Mouse (Mus musculus) telencephalon, adult 2 months (tissue): ENCODE data around the gene Rnf180.
"Not testable (repeated sequence)": the region's sequence is repeated elsewhere in the genome, so short reads cannot be mapped to it uniquely, and the experiment has no call there.

Experiments
- DNase-seq: peaks from one replicate; pipeline ENCODE4 v3.0.0-alpha.2; 2011; ENCODE audit warnings: low read depth, low spot score

Gene Rnf180

GRCm38 (mm10) chr13:105294715-105295114 lies at the start of gene Rnf180:
TSS of gene Rnf180 (minus strand) at chr13:105294815.
- DNase-seq, result no peak

- DNase-seq, result no peak
Observed at GRCm38 (mm10) chr13:105331199-105331968, 36.8 kb upstream of the Rnf180 start.

GRCm38 (mm10) chr13:105326946-105327345 lies 32.3 kb upstream of the Rnf180 start:
- DNase-seq, result no peak

GRCm38 (mm10) chr13:105316926-105317325 lies 22.3 kb upstream of the Rnf180 start:
- no peak for DNase-seq

- no peak for DNase-seq
Observed at GRCm38 (mm10) chr13:105316009-105316408, 21.4 kb upstream of the Rnf180 start.

GRCm38 (mm10) chr13:105312763-105313162 lies 18.1 kb upstream of the Rnf180 start:
- DNase-seq, result no peak

- not testable (repeated sequence) for DNase-seq
Observed at GRCm38 (mm10) chr13:105310562-105310961, 15.9 kb upstream of the Rnf180 start.

GRCm38 (mm10) chr13:105305513-105305912 lies 10.9 kb upstream of the Rnf180 start:
- DNase-seq, result no peak

GRCm38 (mm10) chr13:105304054-105304453 lies 9.4 kb upstream of the Rnf180 start:
- DNase-seq, result no peak

- no peak for DNase-seq
Observed at GRCm38 (mm10) chr13:105300009-105300346, 5.4 kb upstream of the Rnf180 start.

GRCm38 (mm10) chr13:105299162-105300008 lies 4.8 kb upstream of the Rnf180 start:
- DNase-seq, result no peak

- DNase-seq, result no peak
Observed at GRCm38 (mm10) chr13:105293781-105294667, 591 bp downstream of the Rnf180 start.

- DNase-seq, result no peak
Observed at GRCm38 (mm10) chr13:105291816-105292215, 2.8 kb downstream of the Rnf180 start.

- no peak for DNase-seq
Observed at GRCm38 (mm10) chr13:105290594-105290993, 4.0 kb downstream of the Rnf180 start.

- no peak for DNase-seq
Observed at GRCm38 (mm10) chr13:105290021-105290420, 4.6 kb downstream of the Rnf180 start.

GRCm38 (mm10) chr13:105279397-105280018 lies 15.1 kb downstream of the Rnf180 start:
- no peak for DNase-seq

- DNase-seq, result no peak
Observed at GRCm38 (mm10) chr13:105270394-105271094, 24.1 kb downstream of the Rnf180 start.

- DNase-seq, result no peak
Observed at GRCm38 (mm10) chr13:105267464-105267863, 27.2 kb downstream of the Rnf180 start.

- DNase-seq, result peak; percentile 44
Observed at GRCm38 (mm10) chr13:105266746-105267145, 27.9 kb downstream of the Rnf180 start.

GRCm38 (mm10) chr13:105256757-105257433 lies 37.7 kb downstream of the Rnf180 start:
- no peak for DNase-seq
